Mouse (Mus musculus): ENCODE measurements at regions not wholly inside any gene's neighbourhood (a gene's known extent, or its start where the extent isn't known, plus 50 kb on each side); places are given as distances from the start of the nearest gene placed in this dataset.

- TF ChIP-seq EP300 (IDR thresholded peaks at IDR 0.05) (no peak), CTCF (IDR thresholded peaks at IDR 0.05) (peak; percentile 88)
Measured at GRCm38 (mm10) chr10:112801560-112801959, 127.2 kb downstream of the Atxn7l3b start.

Measured in lung, postnatal 0 days (tissue).